Mouse (Mus musculus) hematopoietic stem cell, adult 5-6 weeks (primary cell): ENCODE results near the gene Tekt4. TPM values are rescaled to one million over a fixed set of nuclear protein-coding genes. Genes with fewer than 3 reads are reported as not detected.

Experiments
- ATAC-seq, 2 experiments: fragments of 125-278 bp in 1 of 2; replicated peaks in 1 of 2; 2 replicates each; pipeline ENCODE4 v1.8.0; 2016 to 2017; ENCODE audit warnings: inconsistent platforms in 2 of 2, mild to moderate bottlenecking in 2 of 2, moderate number of reproducible peaks in 2 of 2, low read depth in 1 of 2, moderate TSS enrichment in 1 of 2; ENCODE audit not compliant: low FRiP score in 2 of 2, poor library complexity in 2 of 2, severe bottlenecking in 2 of 2, insufficient read depth in 1 of 2, low TSS enrichment in 1 of 2
- total RNA-seq: library from RNA; stranded (forward); fragments of 172-1452, 232-1000 nt; gene quantifications from 2 replicates; pipeline ENCODE4 v1.2.3, GENCODE M21; 2017

Gene Tekt4
- total RNA-seq, 1 experiment from 2014 or later, result not detected

GRCm38 (mm10) chr17:25464091-25464490 is 9.7 kb downstream of the Tekt4 start:
- ATAC-seq, result no peak

- ATAC-seq, result no peak
Observed at GRCm38 (mm10) chr17:25466257-25466656, 11.8 kb downstream of the Tekt4 start.

GRCm38 (mm10) chr17:25467781-25468180 is 13.4 kb downstream of the Tekt4 start:
- ATAC-seq, result no peak

DNA sequence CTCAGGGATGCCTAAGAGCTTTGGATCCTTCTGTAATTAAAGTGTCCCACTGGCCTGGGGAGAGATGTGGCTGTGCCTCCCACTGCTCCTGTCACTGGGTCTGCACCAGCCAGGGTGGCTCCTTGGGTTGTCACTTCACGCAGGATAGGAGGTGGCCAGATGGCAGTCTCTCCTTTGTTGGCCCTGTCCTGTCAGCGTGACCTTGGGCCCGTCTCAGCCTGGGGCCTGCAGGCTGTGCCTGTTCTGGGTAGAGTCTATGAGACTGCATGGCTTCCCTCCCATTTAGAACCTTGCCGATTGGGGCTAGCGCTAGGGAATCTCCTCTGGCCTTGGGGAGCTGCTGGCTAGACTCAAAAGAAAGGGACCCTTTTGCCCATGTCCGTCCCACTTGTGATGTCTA is 13.9 kb downstream of the Tekt4 start:
- no peak for ATAC-seq

DNA sequence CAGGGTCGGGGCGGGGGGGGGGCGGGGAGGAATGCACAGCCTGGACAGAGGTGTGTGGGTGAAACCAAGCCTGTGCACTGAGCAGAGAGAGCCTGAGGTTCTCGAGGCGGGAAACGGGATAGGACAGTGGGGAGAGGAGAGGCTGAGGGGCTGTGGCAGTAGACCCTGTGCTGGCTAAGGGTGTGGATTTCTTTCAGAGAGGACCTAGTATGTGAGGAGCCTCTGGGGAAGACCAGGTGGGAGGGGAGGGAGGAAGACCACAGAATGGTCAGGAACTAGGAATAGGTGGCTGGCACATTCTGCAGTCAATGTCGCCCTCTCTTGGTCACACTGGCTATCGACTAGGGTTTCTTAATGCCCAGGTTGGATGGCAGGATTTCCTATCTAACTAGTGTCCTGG is 15.4 kb downstream of the Tekt4 start:
- ATAC-seq, result no peak

- ATAC-seq, result no peak
Observed at GRCm38 (mm10) chr17:25471418-25471817, 17.0 kb downstream of the Tekt4 start.

DNA sequence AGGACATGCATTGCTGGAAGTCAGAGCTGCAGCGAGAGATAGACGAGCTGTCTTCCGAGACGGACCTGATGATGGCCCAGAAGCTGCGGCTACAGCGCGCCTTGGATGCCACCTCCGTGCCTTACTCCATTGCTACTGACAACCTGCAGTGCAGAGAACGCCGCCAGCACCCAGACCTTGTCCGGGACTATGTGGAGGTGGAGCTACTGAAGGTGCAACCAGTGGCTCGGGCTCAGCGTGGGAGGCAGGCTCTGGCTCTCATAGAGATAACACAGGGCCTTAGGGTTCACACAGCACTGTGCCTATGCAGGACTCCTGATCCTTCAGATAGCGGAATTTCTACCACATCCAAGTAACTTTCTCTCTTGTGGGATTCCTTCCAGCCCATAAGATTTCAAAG is 17.6 kb downstream of the Tekt4 start:
- no peak for ATAC-seq

- ATAC-seq, result peak; percentile 75 to 80
Observed at GRCm38 (mm10) chr17:25474330-25475077, 20.1 kb downstream of the Tekt4 start.

DNA sequence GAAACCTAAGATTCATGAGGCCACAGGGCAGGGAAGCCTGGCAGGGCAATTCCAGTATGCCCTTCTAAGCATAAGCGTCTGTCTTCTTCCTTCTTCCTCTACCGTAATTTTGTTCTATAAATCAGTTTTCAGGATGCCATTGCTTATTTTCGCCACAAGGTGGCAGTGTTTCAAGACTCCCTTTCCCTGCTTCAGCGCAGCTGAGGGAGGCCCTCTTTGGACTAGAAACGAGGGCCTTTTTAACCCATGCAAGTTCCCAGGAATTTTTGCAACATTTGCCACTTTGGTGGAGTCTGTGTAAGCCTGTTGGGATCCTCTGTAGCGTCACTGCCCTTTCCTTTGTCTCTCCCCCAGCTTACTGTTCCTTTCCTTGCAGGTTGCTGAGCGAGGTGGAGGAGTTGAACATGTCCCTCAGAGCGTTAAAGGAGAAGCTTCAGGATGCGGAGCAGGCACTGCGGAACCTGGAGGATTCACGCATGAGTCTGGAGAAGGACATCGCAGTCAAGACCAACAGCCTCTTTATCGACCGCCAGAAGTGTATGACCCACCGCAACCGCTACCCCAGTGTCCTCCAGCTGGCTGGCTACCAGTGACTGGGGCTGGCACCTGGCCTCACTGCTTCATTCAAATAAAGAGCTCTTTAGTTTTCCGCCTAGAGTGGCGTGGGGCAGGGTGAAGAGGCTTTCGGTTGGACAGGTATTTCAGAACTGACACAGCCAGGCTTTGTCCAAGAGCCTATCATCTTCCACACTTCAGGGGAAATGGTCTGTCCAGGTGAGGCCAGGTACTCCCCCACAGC is 21.7 kb downstream of the Tekt4 start:
- peak in 1 of 2 experiments; percentile 37; a peak in 1 of 4 replicates for ATAC-seq

GRCm38 (mm10) chr17:25480152-25480551 is 25.7 kb downstream of the Tekt4 start:
- no peak for ATAC-seq

DNA sequence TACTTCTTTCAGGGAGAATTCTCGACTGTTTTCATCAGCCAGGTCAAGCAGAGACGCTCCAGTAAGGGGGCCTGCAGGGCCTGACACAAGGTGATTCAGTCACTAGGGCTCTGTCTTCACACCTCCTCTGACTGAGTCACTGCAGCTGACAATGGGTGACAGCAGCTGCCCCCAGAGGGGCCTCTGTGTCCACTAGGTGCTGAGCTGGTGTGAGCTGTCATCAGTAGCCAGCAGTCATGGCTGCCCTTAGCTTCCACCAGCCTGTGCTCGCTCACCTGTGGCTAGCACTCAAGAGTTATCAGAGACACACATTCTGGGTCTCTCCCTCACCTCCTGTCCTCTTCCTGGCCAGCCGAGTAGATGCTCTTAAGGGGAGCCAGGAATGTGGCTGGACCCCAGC is 26.4 kb downstream of the Tekt4 start:
- ATAC-seq, result no peak

GRCm38 (mm10) chr17:25482092-25482491 is 27.7 kb downstream of the Tekt4 start:
- no peak for ATAC-seq

- ATAC-seq, result no peak; a peak in 1 of 4 replicates
Observed at GRCm38 (mm10) chr17:25497013-25497412, 42.6 kb downstream of the Tekt4 start, which contains the start of gene Sstr5. Gene Sstr5 (minus strand): TSS chr17:25497288.

GRCm38 (mm10) chr17:25502599-25502998 is 48.2 kb downstream of the Tekt4 start:
- ATAC-seq, result peak; percentile 29 to 32; a peak in 3 of 4 replicates

- peak; percentile 49 to 67; a peak in 2 of 4 replicates for ATAC-seq
Observed at GRCm38 (mm10) chr17:25507799-25508198, 53.4 kb downstream of the Tekt4 start.

DNA sequence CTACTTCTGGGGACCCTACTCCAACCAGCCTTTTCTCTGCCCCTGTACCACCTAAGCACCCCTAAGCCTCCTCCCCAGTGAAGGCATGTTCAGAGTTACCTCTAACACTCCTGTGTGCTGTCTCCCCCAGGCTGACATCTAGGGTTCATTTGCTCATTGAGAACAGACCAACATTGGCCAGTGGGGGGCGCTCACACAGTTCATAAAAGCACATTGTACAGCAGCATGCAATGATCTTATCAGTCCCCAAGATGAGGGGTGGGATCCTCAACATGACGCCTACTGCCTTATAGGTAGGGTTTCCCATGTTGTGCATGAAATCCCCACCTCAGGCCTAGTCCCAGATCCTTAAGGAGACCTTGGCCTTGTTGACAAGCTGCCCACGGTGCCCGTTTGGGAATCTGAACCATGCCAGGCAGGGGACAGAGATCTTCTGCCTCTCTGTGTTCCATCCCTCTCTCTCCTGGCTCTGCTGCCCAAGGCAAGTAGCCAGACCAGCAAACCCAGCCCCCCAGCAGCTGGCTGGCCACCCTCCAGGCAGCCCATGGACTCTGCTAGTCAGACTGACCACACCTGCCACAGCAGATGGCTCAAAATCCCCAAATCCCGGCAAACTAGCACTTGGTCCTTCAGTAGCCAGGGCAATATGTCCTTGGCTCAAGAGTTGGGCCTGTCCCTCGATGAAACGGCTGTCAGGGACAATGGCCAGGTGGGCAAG is 54.6 kb downstream of the Tekt4 start:
- ATAC-seq, result no peak

DNA sequence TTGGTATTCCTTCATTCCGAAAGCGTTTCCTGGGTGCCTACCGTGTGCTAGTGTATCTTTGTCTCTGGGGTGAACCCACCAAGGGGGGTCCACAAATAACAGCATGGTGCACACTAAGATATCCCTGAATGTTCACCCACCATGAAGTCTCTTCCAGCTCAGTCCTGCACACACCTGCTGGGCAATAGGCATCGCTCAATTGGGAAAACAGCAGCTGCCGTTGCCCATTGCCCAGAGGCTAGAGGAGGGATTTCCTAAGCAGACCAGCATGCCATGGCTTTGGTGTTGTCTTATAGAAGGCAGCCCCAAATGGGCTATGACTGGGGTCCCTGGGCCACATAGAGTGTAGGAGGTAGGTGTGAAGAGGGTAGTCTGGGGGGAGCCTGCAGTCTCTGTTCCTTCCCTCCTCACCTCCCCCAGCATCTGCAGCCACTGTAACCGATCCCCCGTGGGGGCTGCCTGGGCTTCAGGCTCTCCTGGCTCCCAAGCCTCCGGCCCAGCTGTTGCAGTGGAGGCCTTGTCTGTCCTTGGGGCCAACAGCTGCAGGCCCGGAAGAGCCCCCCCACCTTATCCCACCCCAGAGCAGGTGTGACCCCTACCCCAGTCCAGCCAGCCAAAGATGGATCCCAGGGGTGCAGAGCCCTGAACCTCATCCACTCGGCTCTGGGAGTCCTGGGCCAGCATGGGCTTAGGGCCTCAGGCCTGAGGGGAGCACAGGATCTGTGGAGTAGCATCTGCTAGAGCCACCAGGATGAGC is 55.8 kb downstream of the Tekt4 start:
- no peak for ATAC-seq
